Mouse (Mus musculus) forebrain, embryonic 11.5 days (tissue): ENCODE data around the gene Slc25a4. TPM values are rescaled to one million over a fixed set of nuclear protein-coding genes. Genes with fewer than 3 reads are reported as not detected.

ENCODE experiments used
- ATAC-seq: fragments of 200-750 bp; cut with Nextera tagmentation; replicated peaks from 2 replicates; pipeline ENCODE4 v1.8.0; 2017; ENCODE audit warnings: moderate TSS enrichment; ENCODE audit not compliant: low FRiP score
- DNase-seq: peaks from one replicate; pipeline ENCODE4 v3.0.0-alpha.2; 2017; ENCODE audit warnings: low spot score
- H3K27ac ChIP-seq: fragments of 300-500 bp; sonication (generic); 2 replicates; pipeline ENCODE4 v1.5.1; 2014; ENCODE audit warnings: low read depth, low read length
- H3K27me3 ChIP-seq: fragments of 300-500 bp; sonication (generic); 2 replicates; pipeline ENCODE4 v1.6.1; 2014; ENCODE audit warnings: mild to moderate bottlenecking, low read length, mixed read lengths; ENCODE audit not compliant: control insufficient read depth, insufficient read depth
- H3K36me3 ChIP-seq: fragments of 300-500 bp; sonication (generic); 2 replicates; pipeline ENCODE4 v1.6.1; 2014; ENCODE audit warnings: mild to moderate bottlenecking, low read length, moderate library complexity, mixed read lengths; ENCODE audit not compliant: control insufficient read depth, insufficient read depth
- H3K4me1 ChIP-seq: fragments of 300-500 bp; sonication (generic); replicated peaks from 2 replicates; pipeline ENCODE4 v1.6.1; 2014; ENCODE audit warnings: low read length, mixed read lengths; ENCODE audit not compliant: control insufficient read depth, insufficient read depth
- H3K4me2 ChIP-seq: fragments of 300-500 bp; sonication (generic); 2 replicates; pipeline ENCODE4 v1.6.1; 2014; ENCODE audit warnings: low read depth, mild to moderate bottlenecking, low read length, moderate library complexity, mixed read lengths; ENCODE audit not compliant: severe bottlenecking
- H3K4me3 ChIP-seq: fragments of 300-500 bp; sonication (generic); 2 replicates; pipeline ENCODE4 v1.5.1; 2014; ENCODE audit warnings: low read depth, low read length
- H3K9ac ChIP-seq: fragments of 300-500 bp; sonication (generic); 2 replicates; pipeline ENCODE4 v1.6.1; 2014; ENCODE audit warnings: low read length
- H3K9me3 ChIP-seq: fragments of 300-500 bp; sonication (generic); 2 replicates; pipeline ENCODE4 v1.6.1; 2016; ENCODE audit warnings: low read length, mixed read lengths; ENCODE audit not compliant: control insufficient read depth
- WGBS: fragments of 180-500 bp; shearing (Covaris S2); extraction: QIAGEN DNeasy Blood & Tissue Kit; methylation state at CpG from one replicate; pipeline ENCODE4 v1.1.7; 2014; 5-methylcytosine and 5-hydroxymethylcytosine counted together
- polyA plus RNA-seq: library from polyadenylated mRNA; unstranded; fragments of >200 nt; fragmentation: Nextera tagmentation; extraction: Ambion mirVana; gene quantifications from 2 replicates; pipeline ENCODE4 v1.2.1, GENCODE M21; 2014

Slc25a4 gene
- polyA plus RNA-seq, 1 experiment from 2014 or later = 417 TPM

- WGBS = 96% methylated on average over 3 of the region's 3 CpGs
- ATAC-seq (no peak), DNase-seq (no peak)
- H3K4me3 ChIP-seq = no peak overlapping the region
- H3K36me3 ChIP-seq = no peaks in the 10 kb centered on the region
- no peak overlapping the region for H3K9ac ChIP-seq
- H3K9me3 ChIP-seq = no peaks in the 10 kb centered on the region
- H3K27me3 ChIP-seq = no peaks in the 10 kb centered on the region
- no peaks in the 10 kb centered on the region for H3K4me1 ChIP-seq
- H3K27ac ChIP-seq = no peak overlapping the region
- no peak overlapping the region for H3K4me2 ChIP-seq
Observed at GRCm38 (mm10) chr8:46196877-46197276, 14.2 kb downstream of the Slc25a4 start.

- Histone ChIP-seq H3K36me3 (no peaks in the 10 kb centered on the region), H3K4me2 (no peak overlapping the region), H3K9me3 (no peaks in the 10 kb centered on the region), H3K4me3 (no peak overlapping the region), H3K27me3 (no peaks in the 10 kb centered on the region), H3K27ac (no peak overlapping the region), H3K9ac (no peak overlapping the region), H3K4me1 (no peaks in the 10 kb centered on the region)
- no peak for DNase-seq
- ATAC-seq = no peak
- WGBS = 93% methylated on average over 8 of the region's 8 CpGs
Observed at GRCm38 (mm10) chr8:46193100-46193499, 18.0 kb downstream of the Slc25a4 start.

- peak; percentile 75 for DNase-seq
- H3K4me2 ChIP-seq = no peak overlapping the region
- H3K27ac ChIP-seq = no peak overlapping the region
- no peak for ATAC-seq
- WGBS = 2% methylated on average over 2 of the region's 2 CpGs
- no peaks in the 10 kb centered on the region for H3K27me3 ChIP-seq
- H3K4me1 ChIP-seq = no peaks in the 10 kb centered on the region
- H3K9ac ChIP-seq = no peak overlapping the region
- no peaks in the 10 kb centered on the region for H3K9me3 ChIP-seq
- no peak overlapping the region for H3K4me3 ChIP-seq
- no peaks in the 10 kb centered on the region for H3K36me3 ChIP-seq
Observed at GRCm38 (mm10) chr8:46185361-46185760, 25.7 kb downstream of the Slc25a4 start.

DNA sequence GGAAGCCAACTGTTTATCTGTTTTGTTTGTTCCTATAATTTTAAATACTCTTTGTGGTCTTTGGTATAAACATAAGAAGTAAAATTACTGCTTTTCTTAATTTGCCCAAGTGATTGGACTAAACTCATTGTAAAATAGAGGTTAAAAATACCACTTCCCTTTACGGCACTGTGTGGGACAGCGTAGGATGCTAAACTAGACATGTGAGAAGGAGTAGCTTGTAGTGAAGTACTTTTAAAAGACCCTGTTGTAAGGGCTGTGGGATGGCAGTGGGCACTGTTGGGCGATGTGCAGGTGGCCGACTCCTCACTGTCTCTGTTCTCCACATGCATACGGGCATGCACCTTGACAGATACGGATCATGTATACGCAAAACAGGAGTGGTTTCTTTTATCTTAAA is 30.9 kb downstream of the Slc25a4 start:
- no peak overlapping the region for H3K27ac ChIP-seq
- no peaks in the 10 kb centered on the region for H3K4me1 ChIP-seq
- no peak for DNase-seq
- H3K27me3 ChIP-seq = no peaks in the 10 kb centered on the region
- H3K9me3 ChIP-seq = no peaks in the 10 kb centered on the region
- no peaks in the 10 kb centered on the region for H3K36me3 ChIP-seq
- H3K9ac ChIP-seq = no peak overlapping the region
- no peak overlapping the region for H3K4me2 ChIP-seq
- no peak for ATAC-seq
- no peak overlapping the region for H3K4me3 ChIP-seq
- WGBS = 96% methylated on average over 7 of the region's 7 CpGs

- Histone ChIP-seq H3K27me3 (no peaks in the 10 kb centered on the region), H3K27ac (no peak overlapping the region), H3K4me2 (no peak overlapping the region), H3K9ac (no peak overlapping the region), H3K4me3 (no peak overlapping the region), H3K36me3 (no peaks in the 10 kb centered on the region), H3K9me3 (no peaks in the 10 kb centered on the region), H3K4me1 (no peaks in the 10 kb centered on the region)
- 79% methylated on average over 2 of the region's 2 CpGs for WGBS
- DNase-seq (no peak), ATAC-seq (no peak)
Observed at GRCm38 (mm10) chr8:46173651-46174050, 37.4 kb downstream of the Slc25a4 start.

DNA sequence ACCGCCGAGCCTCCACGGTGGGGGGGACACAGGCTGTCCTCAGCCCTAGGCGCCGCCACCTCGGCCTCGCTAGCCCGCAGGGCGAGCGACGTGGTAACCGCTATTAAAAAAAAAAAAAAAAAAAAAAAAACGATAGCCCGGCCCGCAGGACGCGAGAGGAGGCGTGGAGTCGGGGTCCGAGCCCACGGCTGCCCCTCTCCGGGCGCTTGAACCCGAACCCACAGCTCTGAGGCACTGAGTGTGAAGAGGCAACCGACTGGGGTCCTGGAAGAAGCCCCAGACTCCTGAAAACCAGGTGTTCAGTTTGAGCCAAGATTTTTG is 47.3 kb downstream of the Slc25a4 start:
- no peaks in the 10 kb centered on the region for H3K27me3 ChIP-seq
- no peaks in the 10 kb centered on the region for H3K9me3 ChIP-seq
- H3K9ac ChIP-seq = peak overlapping the region; percentile 89
- H3K27ac ChIP-seq = peak overlapping the region; percentile 59; the same call in 1 of the 2 replicates
- no peaks in the 10 kb centered on the region for H3K36me3 ChIP-seq
- H3K4me1 ChIP-seq = no peaks in the 10 kb centered on the region; the same call in 1 of the 2 replicates
- DNase-seq (no peak), ATAC-seq (no peak)
- H3K4me2 ChIP-seq = peak overlapping the region; percentile 77
- WGBS = under 1% methylated on average over 24 of the region's 25 CpGs
- H3K4me3 ChIP-seq = peak overlapping the region; percentile 72

- WGBS = 2% methylated on average over 72 of the region's 77 CpGs
- Histone ChIP-seq H3K9ac (peak overlapping the region; percentile 89), H3K4me3 (peak overlapping the region; percentile 72), H3K27me3 (no peaks in the 10 kb centered on the region), H3K4me2 (peak overlapping the region; percentile 77), H3K36me3 (no peaks in the 10 kb centered on the region), H3K9me3 (no peaks in the 10 kb centered on the region), H3K4me1 (no peaks in the 10 kb centered on the region; the same call in 1 of the 2 replicates), H3K27ac (peak overlapping the region; percentile 72)
- DNase-seq (peak; percentile 97), ATAC-seq (peak; percentile 98)
Observed at GRCm38 (mm10) chr8:46162953-46163869, 47.9 kb downstream of the Slc25a4 start.
